Mouse (Mus musculus): ENCODE results near the gene Gatb.

The Gatb gene

DNA sequence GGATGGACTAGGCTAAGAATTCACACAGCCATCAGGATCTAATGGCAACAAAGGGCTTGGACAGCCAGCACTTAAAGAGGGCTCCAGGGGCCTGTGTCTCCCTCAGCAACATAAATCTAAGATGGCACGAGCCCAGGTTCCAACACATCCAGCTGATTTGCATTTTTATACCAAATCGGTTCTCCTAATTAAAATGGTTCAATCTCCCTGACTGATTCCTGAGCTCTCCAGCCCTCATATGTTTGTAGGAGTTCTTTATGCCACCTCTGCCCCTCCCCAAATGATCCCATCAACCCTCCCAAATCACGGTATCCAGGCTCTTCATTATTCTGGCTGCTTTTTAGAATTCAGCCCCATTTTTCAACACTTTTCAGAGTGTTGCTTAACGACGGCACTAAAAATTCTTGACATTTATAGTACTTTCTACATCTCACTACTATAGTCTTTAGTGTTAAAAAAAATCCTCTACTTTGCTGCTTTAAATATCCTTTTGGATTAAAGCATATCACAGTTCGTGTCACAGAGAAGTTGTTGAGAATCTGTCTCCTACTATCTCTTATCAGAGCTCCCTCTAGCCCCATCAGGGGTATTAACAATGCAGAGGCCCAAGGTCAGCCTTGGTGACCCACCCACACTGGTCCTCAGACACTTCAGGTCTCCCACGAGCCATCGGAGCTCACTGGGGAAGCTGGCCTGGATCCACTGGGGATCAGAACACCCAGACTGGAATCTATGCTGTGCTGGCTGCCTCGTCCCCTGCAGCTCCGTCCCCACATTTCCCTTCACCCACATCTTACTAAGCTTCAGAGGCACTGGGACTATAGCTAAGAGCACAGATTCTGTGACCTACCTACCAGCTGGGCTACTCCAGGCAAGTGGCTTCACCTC lies 88.3 kb downstream of the Gatb start:
- no peak for DNase-seq

DNA sequence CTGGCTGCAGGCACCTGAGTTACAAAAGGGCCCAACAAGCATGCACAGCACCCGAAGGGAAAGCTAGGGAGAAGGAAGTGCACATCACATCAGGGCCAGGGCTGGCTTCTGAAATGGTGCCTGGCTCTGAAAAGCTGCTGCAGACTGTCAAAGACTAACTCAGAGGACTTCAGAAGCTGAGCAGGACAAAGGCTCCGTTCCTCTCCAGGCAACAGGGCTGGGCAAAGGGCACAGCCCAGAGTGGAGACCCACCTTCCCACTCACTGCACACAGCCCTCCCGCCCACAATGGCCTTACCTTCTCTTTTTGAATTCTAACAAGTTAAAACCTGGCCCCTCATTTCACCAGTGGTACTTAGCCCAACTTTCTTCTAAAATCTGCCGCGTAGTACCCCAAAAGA lies 89.9 kb downstream of the Gatb start:
- no peak for DNase-seq

DNA sequence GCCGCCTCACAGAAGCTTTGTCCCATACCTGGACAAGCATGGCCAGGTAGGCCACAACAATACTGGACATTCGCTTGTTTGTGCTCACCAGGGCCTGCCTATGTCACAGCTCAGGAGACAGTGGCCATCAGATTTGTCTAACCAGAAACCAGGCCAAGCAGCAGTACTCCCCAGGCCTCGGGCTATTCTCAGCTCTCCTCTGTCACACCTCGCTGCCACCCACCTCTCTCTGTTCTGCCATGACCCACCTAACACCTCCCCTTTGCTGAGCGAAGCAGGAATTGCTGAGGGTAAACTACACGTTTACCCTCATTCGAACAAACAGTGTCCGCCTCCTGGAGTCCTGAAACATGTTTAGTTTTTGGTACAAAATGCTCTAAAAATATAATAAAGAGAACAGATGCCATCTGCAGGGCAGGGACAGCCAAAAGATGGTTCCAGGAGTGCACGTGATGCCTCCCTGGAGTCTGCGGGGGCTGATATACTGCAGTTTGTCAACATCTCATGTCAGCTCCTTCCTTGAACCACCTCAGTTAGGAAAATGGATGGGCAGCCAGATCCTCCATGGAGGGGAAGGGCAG lies 90.8 kb downstream of the Gatb start:
- no peak for DNase-seq

DNA sequence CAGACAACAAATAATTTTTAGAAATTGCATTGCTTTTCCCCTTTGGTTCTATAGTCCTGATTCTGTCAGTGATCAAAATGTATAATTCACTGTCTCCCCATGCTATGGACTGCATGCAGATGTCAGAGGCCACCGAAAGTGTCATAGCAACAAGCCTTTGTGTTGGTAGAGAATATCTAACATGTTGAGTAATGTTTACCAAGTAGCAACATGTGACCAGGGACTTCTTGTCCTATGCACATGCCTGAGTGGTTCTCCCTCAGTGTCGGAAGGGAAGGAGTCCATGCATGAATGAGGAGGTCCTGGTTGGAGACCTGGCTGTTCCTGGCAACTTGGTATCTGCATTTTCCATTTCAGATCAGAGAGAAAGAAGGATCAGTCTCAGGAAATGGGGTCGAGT lies 92.2 kb downstream of the Gatb start:
- no peak for DNase-seq

DNA sequence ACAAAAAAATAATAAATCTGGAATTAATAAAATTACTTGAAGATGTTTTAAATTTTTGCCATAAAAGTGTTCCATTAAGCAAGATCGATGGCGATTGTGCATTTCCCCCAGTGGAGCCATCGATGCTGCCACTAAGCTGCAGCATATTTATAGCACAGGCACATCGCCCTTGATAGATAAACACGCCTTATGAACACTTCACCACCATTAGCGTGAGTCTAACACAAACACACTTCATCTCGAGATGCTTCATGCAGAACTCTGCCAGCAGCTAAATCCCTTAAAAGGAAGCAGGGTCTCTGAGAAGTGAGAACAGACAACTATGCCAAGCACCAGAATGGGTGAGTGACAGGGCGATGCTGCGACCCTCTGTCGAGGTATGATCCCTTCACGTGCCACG lies 92.8 kb downstream of the Gatb start:
- no peak for DNase-seq

DNA sequence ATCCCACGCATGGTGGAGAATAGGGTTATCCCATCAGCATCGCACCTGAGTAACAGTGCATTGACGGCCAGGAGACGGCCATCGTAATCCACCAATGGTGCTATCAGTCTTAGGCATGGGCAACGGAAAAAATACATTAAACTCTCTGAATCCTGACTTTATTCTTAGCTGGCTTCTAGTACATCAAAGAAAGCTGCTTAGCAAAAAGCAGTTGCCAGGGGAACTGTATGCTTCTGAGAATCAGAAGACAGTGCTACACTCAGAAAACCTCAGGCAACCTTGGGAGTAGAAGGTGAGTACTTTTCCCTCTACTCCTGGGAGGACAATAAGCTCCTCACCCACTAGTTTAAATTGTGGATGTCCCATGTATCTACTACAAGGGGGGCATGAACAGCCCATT lies 93.8 kb downstream of the Gatb start:
- DNase-seq = no peak

DNA sequence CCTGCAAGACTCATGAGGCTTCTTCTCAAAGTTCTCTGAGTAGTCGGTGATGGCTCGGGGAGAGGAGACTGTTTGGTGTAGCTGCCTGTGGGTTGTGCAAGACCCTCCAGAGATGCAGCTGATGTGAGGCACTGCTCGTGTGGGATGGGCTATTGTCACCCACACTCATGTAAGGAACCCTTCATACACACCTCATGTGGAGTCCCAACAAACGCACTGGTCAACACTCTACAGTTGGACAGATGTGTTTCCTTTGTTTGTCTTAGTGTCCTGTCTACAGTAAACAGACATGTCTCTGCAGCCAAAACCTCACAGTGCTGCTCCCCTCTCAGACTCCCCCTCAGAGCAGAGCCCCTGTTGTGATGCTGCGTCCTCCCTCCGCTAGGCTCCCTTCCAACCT lies 95.9 kb downstream of the Gatb start:
- no peak for DNase-seq

DNA sequence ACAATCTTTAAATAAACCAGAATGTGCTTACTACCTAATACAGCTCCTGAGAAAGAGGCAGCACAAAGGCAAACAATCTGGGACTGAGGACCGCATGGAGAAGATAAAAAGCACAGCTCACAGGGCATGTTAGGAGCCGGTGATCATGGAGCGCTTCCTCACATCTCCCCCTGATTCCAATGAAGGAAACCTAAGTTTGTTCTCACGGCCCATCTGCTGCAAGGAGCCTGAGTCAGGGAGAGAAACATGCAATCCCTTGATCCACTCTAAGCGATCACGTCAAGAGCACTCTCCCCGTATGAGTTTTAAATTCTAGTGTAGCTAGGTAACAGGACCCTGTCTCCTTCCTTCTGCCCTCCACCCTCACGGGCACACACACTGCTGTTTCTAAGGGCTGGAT lies 103.2 kb downstream of the Gatb start:
- DNase-seq = no peak

DNA sequence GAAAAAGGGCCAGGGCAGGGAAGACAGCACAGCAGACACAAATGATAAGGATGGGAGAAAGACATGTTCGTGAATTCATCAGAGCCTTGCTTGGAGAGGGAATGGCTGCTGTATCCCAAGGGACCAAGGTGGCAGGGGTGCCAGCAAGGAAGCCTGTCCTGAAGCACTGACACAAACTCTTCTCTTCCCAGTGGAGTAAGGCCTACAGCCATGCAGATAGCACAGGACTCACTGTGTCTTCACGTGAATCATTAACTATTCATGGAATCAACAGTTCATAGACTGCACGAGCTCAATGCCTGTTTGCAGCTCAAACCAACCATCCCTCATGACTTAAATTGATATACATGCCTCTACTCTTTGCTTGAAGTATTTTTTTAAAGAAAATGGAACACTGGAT lies 104.0 kb downstream of the Gatb start:
- DNase-seq = no peak

DNA sequence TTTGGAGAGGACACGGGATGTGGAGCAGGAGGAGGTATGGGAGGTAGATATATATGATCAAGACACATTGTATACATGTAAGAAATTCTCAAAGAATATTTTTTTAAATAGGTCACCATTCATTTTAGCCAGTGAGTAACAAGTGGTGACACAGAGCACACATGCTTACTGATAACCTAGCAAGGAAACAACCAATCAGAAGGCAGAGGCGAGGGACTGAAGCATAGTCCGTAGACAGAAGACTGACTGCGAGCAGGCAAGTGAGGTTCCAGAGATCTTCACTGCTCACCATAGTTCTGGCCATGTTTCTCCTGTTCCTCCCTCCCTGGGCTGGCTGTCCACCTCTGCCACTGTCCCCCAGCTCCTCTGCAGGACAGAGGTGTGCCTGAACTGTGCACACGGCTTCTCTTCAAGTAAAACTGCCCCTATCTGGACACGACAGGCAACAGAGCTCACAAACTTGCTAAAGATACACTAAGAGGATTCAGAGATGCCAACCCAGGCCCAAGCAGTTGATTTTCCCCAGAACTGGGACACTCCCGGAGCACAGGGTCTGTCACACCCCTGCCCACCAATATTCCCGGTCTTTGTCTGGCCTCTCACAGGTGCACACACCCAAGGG lies 105.5 kb downstream of the Gatb start:
- DNase-seq = no peak

DNA sequence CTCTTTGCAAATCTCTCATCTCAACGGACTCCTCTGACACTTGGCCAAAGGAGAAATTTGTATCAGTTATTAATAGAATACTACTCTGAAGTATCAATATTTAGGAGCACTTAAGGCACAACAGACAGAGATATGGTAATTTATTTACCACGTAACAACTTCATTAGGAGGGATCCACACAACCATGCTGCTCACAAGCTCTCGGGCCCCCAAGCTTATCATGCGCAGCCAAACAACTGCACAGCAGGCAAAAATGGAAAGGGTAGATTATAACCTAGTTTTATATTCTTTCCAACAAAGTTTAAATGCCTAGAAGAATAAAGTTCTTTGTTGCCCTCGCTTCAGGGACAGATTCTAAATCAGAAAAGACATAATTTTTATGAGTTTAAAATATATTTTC lies 106.0 kb downstream of the Gatb start:
- DNase-seq = no peak

DNA sequence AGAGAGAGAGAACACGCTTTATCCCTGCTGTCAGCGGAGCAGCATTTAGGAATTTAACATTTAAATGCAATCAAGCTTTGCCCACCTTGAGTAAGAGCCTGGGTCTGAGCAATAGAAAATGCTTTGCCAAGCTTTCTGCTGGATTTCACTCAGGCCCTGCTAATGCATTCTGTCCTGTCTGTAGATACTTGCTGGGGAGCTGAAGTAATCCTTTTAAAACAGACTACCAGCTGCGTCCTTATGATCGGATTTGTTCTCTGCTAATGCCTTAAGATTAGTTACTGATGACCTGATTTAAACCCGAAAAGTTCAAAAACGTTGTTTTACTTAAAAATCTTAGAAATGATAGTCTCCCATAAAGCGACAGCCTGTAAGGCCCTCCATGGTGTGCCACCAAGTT lies 107.2 kb downstream of the Gatb start:
- no peak for DNase-seq

DNA sequence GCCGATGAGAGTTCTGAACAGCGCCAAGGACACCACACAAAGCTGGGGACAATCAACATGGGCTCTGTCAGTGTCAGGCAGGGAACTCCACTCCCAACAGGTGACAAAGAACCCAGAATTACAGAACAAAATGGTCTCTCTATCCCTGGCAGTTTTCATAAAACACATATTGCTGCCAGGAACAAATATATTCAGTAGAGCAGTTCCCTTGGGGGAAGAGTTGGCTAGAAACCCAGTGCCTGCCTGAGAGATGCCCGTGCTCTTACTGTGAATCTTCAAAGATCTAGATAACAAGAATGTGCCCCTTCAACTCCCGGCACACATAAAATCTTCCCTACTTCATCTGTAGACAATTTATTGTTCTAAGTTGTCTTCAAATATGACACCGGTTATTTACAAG lies 109.7 kb downstream of the Gatb start:
- DNase-seq = no peak

DNA sequence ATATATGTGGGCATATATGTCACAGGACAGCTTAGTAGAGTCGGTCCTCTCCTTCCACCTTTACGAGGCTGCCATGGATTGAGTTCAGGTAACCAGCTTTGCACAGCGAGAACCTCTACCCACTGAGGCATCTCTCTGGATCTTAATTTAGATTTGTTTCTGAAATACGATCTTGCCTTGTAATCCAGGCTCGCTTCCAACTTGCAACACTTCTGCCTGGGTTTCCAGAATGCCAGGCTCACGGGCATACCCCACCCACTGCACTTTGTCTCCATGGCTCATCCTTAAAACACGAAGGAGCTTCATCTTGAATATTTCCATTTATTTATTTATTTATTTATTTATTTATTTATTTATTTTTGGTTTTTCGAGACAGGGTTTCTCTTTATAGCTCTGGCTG lies 111.4 kb downstream of the Gatb start:
- DNase-seq = no peak

DNA sequence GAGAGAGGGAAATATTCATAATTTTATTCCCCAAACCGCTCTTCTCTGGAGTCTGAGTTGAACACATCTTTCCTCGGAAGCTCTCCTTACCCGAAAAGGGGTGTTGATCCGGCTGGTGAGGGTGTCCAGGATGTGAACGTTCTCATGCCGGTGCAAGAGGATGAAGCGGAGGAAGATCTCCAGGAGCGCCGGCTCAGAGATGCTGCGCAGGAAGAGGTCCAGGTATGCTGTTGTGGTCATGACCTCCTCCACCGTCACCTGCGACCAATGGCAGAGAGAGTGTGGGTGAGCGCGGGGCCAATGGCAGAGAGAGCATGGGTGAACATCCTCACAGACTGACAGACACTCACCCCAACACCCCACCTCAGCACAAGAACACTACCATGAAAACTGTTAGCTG lies 114.4 kb downstream of the Gatb start:
- DNase-seq = no peak

DNA sequence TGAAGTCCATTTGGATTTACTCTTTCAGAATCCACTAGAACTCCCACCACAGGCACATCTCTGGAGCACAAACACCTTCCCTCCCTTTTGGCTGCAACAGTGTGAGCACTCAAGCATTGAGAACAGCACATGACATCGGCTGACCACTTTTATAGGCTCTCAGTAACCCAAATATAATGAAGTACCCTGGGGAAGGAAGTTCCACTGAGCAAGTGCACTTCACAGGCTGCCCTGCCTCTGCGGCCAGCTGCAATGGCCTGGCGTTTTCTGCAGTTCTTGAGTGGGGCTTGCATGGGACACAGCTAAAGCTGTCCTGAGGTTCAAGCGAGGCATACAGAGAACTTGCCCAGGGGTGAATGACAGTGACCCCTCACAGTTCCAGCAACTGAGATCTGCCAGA lies 117.2 kb downstream of the Gatb start:
- no peak for DNase-seq

DNA sequence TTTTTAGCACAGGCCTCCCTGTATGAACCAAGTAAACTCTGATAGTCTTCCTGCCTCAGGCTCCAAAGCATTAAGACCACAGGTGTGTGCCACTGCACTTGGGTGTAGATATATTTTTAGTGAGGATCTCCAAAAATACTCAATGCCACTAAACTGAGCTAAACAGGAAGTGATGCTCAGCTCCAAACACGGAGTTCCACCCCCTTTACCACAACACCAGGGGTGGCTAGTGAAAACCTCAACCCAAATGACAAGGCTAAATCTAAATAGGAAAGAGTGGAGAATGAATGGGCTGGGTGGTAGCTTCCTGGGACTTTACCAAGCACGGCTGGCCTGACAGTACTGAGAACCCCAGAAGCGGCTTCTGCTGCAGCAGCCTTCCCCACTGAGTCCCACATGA lies 119.1 kb downstream of the Gatb start:
- DNase-seq = no peak

DNA sequence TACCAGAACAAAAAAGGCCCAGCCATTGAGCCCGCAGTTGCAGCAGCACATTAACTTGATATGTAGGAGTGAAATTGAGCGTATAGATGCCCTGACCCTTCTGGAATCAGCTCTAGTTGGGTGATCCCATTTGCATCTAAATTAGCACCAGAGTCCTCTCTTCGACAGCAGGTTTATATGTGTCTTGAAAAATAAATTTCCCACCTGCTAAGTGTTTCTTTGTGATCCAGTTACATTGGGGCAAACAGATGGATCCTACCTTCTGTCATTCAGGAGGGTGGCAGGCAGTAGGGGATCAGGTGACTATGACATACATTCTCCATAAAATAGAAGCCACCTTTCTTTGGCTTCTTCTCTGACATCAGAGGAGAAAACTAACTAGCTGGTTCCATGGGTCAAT lies 121.1 kb downstream of the Gatb start:
- no peak for DNase-seq

DNA sequence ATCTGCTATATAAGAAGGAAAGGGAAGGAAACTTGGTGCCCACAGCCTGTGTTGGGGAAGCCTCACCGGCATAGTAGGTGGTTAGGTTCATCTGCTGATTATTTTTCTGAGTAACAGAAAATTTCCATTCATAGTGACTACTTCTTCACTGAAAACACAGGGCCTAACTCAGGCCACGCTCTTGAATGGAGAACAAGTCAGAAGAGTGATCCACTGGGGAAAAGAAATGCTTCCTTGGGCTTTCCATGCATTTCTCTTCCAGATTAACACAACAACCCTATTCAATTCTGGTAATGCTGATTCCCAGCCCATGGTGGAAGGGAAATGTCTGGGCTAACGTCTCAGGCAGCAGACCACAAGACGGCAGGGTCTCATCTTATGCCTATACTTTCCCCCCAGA lies 124.6 kb downstream of the Gatb start:
- no peak for DNase-seq

DNA sequence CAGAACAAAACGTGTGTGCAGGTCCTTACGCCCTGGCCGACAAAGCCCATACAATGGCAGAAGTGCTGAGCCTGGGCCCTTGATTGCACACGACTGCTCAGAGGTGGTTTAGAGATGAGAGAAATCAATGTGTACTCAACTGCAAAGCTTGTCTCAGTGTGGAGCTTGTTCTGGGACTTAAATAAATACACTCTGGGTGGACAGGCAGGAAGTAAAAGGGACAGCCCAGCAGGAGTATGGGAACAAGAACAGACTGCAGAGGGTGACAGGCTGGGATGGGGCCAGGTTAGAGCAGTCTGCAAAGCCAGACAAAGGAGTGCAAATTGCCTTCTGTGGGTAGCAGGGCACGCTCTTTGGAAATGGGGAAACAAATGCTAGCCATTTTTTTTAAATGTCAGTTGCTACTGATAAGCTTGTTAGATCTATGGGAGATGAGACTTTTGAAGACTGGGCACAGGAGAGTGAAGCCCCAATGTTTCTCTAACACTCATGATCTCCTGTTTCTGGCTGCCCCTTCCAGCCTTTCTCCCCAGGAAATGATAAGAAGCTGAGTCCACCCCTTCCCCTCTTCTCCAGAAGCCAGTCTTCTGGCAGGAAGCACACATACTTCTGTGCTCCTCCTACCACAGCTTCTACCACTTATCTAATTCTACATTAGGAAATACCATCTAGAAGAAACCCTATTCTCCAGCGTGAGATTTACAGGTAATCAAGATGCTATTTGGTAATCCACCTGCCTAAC lies 129.4 kb downstream of the Gatb start:
- no peak for DNase-seq

Measured in thymus, postnatal 4 days (tissue).